Mouse (Mus musculus) cortical plate, adult 2 months (tissue): ENCODE data around the gene Sc5d. TPM values are rescaled to one million over a fixed set of nuclear protein-coding genes. Genes with fewer than 3 reads are reported as not detected.
A peak's percentile ranks its signal among the peaks of the same experiment; 100 is the strongest.

Source experiments
- H3K27ac ChIP-seq: fragments of 200-500 bp; 2 replicates; pipeline ENCODE4 v1.5.1; 2012; ENCODE audit warnings: low read length, control low read depth, inconsistent platforms; ENCODE audit not compliant: insufficient read depth
- H3K4me1 ChIP-seq: fragments of 200-500 bp; 2 replicates; pipeline ENCODE4 v1.6.1; 2011; ENCODE audit warnings: low read length; ENCODE audit not compliant: control insufficient read depth, insufficient read depth
- H3K4me3 ChIP-seq: fragments of 200-500 bp; 2 replicates; pipeline ENCODE4 v1.5.1; 2011; ENCODE audit warnings: mild to moderate bottlenecking, low read length, control low read depth; ENCODE audit not compliant: insufficient read depth
- CTCF ChIP-seq: fragments of 200-500 bp; IDR thresholded peaks from 2 replicates; pipeline ENCODE4 v1.5.1; 2011; ENCODE audit warnings: mild to moderate bottlenecking, control low read depth, low read length; ENCODE audit not compliant: insufficient read depth; ENCODE audit errors: extremely low read depth
- POLR2A ChIP-seq: fragments of 200-500 bp; IDR thresholded peaks from 2 replicates; pipeline ENCODE4 v1.6.1; 2011; ENCODE audit warnings: mild to moderate bottlenecking, low read length, control low read depth; ENCODE audit not compliant: insufficient read depth; ENCODE audit errors: extremely low read depth
- polyA plus RNA-seq: library from polyadenylated mRNA; depleted of rRNA; stranded (reverse); fragments of >200 nt; gene quantifications from 2 replicates; pipeline ENCODE4 v1.2.3, GENCODE M21; 2012

Gene Sc5d
- polyA plus RNA-seq, 1 experiment: 90.6 TPM

DNA sequence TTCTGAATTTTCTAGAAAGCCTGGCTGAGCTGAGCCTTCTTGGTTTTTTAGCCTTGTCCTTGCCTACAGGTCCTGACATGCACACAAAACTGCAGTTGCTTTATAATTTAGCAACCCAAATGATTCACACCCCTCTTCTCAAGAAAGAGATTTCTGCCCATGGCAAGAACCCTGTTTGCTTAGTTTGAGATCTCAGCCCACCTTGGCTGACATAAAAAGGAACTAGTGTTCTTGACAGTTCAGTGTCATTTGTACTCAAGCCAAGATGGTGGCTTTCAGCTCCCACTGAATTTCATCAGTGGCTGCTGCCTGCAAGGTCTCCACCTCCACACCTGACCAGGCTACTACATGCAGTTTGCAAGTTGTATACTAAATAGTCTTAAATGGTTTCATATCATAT lies 13.1 kb upstream of the Sc5d start:
- H3K4me1 ChIP-seq: no peaks in the 10 kb centered on the region

DNA sequence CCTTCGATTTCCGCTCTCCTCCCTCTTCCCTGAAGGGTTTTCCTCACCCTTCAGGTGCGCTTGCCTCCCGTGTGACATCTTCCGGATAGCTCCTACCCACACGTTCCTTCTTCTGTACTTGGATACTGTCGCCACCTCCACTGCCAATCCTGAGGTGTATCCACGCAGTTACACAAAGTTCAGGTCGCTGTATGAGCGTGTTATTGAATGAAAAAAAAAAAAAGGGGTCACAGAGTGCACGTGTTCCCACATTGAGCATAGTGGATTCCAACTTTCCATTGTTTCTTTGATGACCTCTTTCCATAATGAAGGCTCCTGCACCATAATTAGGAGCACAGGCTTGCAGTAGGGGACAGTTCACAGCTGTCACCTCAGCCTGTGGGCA lies 11.7 kb upstream of the Sc5d start:
- Histone ChIP-seq H3K4me1 (no peaks in the 10 kb centered on the region), H3K27ac (no peak overlapping the region), H3K4me3 (no peak overlapping the region)
- TF ChIP-seq CTCF (no peak), POLR2A (no peak)

More for the DNA sequence above, 13.1 kb upstream of the Sc5d start:
- TF ChIP-seq POLR2A (no peak), CTCF (no peak)
- Histone ChIP-seq H3K4me3 (no peak overlapping the region), H3K27ac (no peak overlapping the region)

- TF ChIP-seq CTCF: peak; percentile 50; the same call in 1 of the 2 replicates
- TF ChIP-seq POLR2A: no peak
Measured at GRCm38 (mm10) chr9:42275027-42275760, 11.1 kb upstream of the Sc5d start.

GRCm38 (mm10) chr9:42273682-42274296 lies 9.7 kb upstream of the Sc5d start:
- TF ChIP-seq POLR2A (no peak), CTCF (no peak)
- H3K4me3 ChIP-seq: no peak overlapping the region
- no peak overlapping the region for H3K27ac ChIP-seq
- H3K4me1 ChIP-seq: no peaks in the 10 kb centered on the region

More at GRCm38 (mm10) chr9:42275027-42275760, 11.1 kb upstream of the Sc5d start:
- no peak overlapping the region for H3K27ac ChIP-seq
- no peaks in the 10 kb centered on the region for H3K4me1 ChIP-seq
- H3K4me3 ChIP-seq: no peak overlapping the region

DNA sequence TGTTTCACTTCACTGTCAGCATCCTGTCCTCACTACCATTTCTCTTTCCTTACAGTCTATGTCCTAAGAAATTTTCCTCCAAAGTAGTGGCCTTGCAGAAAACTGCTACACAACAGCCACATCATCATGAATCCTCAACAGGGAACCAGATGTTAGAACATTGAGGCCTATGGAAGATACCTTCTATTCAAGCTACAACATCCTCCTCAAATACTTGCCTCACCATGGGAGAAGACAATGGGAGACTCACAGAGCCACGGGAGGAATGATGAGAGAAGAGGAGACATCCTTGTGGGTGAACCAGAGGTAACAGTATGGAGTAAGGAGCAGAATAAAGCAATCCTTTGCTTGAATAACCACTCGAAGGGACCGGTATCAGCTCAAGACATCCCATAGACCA lies 9.1 kb upstream of the Sc5d start:
- TF ChIP-seq POLR2A (no peak), CTCF (no peak)
- Histone ChIP-seq H3K4me3 (no peak overlapping the region), H3K27ac (no peak overlapping the region), H3K4me1 (no peaks in the 10 kb centered on the region)

DNA sequence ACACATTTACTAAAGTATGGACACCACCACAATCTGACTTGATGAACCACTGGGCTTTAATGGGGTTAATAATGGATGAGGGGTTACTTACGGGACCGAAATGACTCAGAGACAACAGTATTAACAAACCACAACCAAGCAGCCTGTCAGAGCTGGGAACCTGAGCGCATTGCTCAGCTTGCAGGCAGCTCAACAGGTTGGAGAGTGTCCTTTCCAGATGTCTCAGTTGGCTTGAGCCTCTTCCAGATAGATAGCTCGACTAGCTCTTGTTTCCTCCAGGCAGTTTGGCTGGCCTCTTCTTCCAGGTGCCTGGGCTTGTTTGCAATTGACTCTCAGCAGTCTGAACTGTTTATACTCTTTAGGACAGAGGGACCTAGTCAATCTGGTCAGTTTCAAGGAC lies 8.6 kb upstream of the Sc5d start:
- H3K27ac ChIP-seq: no peak overlapping the region
- H3K4me1 ChIP-seq: no peaks in the 10 kb centered on the region
- H3K4me3 ChIP-seq: no peak overlapping the region
- TF ChIP-seq POLR2A (no peak), CTCF (no peak)

DNA sequence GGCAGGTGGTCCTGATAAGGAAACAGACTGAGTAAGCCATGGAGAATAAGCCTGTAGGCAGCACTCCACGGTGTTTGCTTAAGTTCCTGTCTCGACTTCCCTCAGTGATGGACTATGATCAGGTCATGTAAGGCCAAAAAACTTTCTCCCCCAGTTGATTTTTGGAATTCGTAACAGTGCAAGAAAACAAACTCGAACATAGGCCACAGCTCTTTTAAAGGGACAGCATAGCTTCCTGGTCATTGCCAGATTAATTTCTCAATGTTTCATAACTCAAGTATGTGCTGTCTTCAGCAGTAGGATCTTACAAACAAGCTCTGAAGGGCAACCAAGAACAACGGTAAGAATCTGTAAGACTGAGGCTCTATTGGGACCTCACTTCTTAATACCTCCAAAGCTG lies 7.4 kb upstream of the Sc5d start:
- no peak overlapping the region for H3K4me3 ChIP-seq
- H3K27ac ChIP-seq: no peak overlapping the region
- no peak for TF ChIP-seq CTCF
- TF ChIP-seq POLR2A: no peak
- no peaks in the 10 kb centered on the region for H3K4me1 ChIP-seq

GRCm38 (mm10) chr9:42270617-42271016 lies 6.6 kb upstream of the Sc5d start:
- TF ChIP-seq CTCF: no peak
- no peak for TF ChIP-seq POLR2A

GRCm38 (mm10) chr9:42270081-42270480 lies 6.0 kb upstream of the Sc5d start:
- H3K4me3 ChIP-seq: no peak overlapping the region

More at GRCm38 (mm10) chr9:42270617-42271016, 6.6 kb upstream of the Sc5d start:
- H3K4me3 ChIP-seq: no peak overlapping the region
- H3K4me1 ChIP-seq: no peaks in the 10 kb centered on the region
- no peak overlapping the region for H3K27ac ChIP-seq

DNA sequence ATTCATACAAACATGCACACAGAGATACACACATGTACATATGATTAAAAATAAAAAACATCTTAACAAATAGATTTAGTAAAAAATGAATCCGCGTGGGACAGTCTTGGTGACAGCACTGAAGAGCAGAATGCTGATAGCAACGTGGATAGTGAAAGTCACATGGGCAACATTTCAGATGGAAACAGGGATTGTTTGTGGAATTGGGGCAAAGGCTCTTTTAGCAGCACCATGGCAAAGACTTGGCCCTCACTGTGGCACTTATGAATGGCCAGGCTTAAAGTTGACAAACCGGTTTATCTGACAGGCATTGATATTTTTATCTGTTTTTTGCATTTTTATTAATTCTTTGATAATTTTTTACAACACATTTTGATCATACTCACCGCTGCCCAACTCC lies 4.3 kb upstream of the Sc5d start:
- H3K27ac ChIP-seq: no peak overlapping the region
- no peak overlapping the region for H3K4me3 ChIP-seq
- H3K4me1 ChIP-seq: no peaks in the 10 kb centered on the region
- TF ChIP-seq POLR2A (no peak), CTCF (no peak)

More at GRCm38 (mm10) chr9:42270081-42270480, 6.0 kb upstream of the Sc5d start:
- Histone ChIP-seq H3K27ac (no peak overlapping the region), H3K4me1 (no peaks in the 10 kb centered on the region)
- TF ChIP-seq POLR2A: no peak
- TF ChIP-seq CTCF: no peak
